Mouse (Mus musculus) neural tube, embryonic 10.5 days (tissue): ENCODE data around the gene Obox1.
"Not testable (repeated sequence)": the region's sequence is repeated elsewhere in the genome, so short reads cannot be mapped to it uniquely, and the experiment has no call there.

Experiments
- DNase-seq: peaks from one replicate; pipeline ENCODE4 v3.0.0-alpha.2; 2017; ENCODE audit warnings: low spot score; ENCODE audit errors: extremely low spot score

Obox1 gene

DNA sequence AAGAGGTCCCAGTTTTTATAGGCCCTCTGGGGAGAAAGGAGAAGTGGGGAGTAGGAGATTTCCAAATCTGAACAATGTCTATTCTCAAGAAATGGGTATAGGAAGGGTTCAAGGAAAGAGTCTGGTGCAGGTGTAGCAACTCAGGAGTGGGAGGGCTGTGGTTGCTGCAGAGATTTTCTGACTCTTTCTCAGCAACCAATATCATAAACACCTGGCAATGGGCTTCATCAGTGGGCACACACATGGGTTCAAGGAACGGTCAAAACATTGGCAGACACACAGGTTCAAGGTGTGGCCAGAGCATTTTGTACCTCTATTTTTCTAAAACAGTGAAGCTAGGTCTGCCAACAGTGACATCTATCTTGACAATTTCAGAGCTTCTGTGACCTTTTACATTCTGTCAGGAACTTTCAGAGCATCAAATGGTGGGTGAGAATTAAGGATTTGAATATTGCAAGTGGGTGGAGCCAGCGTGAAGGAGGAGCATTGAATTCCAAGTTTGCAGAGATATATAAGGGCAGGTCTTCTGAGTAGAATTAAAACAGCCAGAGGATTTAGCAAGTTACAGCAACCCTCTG lies at the start of gene Obox1, which contains the start of gene Obox2:
Gene Obox1 (plus strand): TSS at position 528 of the 578 bp plus-strand sequence.
Gene Obox2 (plus strand): TSS at position 301 of the 578 bp plus-strand sequence.
- not testable (repeated sequence) for DNase-seq

DNA sequence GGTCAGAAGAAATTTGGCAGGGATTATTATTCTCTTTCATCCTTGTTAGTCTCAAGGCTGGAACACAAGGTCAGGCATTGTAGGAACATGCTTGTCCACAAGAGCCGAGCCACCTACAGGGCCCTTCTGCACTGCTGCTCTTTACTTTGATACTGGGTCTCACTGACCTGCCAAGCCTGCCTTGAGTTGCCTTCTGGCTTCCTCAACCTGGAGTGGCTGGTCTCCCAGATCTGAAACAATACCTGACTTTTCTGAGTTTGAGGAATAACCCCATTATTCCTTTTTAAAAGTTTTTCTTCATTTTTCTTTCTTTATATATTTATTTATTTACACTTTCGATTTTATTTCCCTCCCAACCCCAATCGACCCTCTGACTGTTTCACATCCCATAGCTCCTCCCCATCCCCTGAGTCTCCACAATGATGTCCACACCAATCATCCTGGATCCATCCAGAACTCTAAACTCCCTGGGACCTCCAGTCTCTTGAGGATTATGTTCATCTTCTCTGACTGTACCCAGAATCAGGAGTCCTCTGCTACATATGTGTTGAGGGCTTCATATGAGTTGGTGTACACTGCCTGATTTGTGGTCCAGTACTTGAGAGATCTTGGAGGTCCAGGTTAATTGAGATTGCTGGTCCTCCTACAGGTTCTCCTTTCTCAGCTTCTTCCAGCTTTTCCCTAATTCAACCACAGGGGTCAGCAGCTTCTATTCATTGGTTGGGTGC lies 10.6 kb downstream of the Obox1 start:
- DNase-seq, result not testable (repeated sequence)

DNA sequence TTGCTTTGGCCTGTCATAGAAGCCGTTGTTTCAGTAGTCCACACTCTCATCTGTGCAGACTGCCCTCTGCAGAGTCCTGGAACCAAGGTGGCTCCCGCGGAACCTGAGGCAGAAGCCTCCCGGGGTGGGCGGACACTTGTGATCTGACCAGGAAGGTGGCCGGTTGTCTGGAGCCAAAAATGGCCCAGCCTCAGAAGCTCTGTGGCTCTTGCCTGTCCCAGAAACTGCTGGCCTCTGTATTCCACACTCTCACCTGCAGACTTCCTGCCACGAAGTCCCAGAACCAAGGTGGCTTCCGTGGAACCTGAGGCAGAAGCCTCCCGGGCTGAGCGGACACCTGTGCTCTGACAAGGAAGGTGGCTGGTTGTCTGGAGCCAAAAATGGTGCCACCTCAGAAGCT lies 18.1 kb downstream of the Obox1 start:
- DNase-seq, result not testable (repeated sequence)

DNA sequence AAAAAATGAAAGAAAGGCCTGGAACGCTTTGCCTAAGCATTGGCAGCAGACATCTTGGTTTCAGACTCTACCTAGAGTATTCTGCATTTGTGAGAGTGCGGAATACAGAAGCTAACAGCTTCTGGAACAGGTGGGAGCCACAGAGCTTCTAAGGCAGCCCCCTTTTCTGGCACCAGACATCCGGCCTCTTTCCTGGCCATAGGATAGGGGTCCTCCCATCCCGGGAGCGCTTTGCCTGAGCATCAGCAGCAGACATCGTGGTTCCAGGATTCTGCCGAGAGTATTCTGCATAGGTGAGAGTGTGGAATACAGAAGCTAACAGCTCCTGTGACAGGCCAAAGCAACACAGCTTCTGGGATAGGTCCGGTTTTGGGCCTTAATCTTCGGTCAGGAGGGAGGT lies 29.3 kb downstream of the Obox1 start:
- DNase-seq, result not testable (repeated sequence)

DNA sequence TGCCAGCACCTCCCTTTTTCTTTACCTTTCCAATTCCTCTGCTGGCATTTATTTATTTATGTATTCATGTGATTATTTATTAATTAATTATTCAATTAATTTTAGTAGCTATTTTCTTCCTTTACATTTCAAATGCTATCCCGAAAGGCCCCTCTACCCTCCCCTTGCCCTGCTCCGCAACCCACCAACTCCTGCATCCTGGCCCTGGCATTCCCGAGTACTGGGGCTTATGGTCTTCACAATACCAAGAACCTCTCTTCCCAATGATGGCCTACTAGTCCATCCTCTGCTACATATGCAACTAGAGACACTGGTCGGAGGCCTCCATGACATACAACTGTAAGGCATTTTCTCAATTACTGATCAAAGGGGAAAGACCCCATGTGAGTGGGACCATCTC lies 36.8 kb downstream of the Obox1 start:
- DNase-seq, result not testable (repeated sequence)

DNA sequence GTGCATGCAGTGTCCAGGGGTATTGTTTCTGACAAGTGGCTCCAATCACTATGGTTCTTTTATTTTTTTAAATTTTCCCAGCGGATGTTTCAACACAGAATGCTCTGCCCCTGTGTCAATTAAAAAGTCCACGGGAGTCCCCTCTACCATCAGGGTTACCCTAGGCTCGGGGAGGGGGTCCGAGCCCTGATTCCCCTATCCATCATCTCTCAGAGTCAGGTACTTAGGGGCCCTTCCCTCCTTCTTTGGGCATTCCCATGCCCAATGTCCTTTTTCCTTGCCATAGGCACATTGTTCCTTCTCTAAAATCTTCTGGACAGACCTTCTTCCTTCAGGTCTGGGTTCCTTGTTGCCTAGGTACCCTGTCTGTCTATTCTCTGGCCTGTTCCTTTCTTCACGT lies 120.7 kb downstream of the Obox1 start:
- not testable (repeated sequence) for DNase-seq
